Mouse (Mus musculus): ENCODE results near the gene Tarm1.

Gene Tarm1

GRCm38 (mm10) chr7:3502439-3502838, at the start of gene Tarm1:
Gene Tarm1 (minus strand): TSS chr7:3502624.
- no peak for DNase-seq

GRCm38 (mm10) chr7:3505913-3506312, 3.5 kb upstream of the Tarm1 start:
- DNase-seq, result no peak

GRCm38 (mm10) chr7:3500406-3500805, 2.0 kb downstream of the Tarm1 start:
- DNase-seq, result no peak

- no peak for DNase-seq
Measured at GRCm38 (mm10) chr7:3481948-3482608, 20.3 kb downstream of the Tarm1 start.

GRCm38 (mm10) chr7:3476728-3477127, 25.7 kb downstream of the Tarm1 start:
- no peak for DNase-seq

GRCm38 (mm10) chr7:3474291-3475080, 27.9 kb downstream of the Tarm1 start:
- no peak for DNase-seq

- DNase-seq, result no peak
Measured at GRCm38 (mm10) chr7:3472774-3473173, 29.6 kb downstream of the Tarm1 start.

- no peak for DNase-seq
Measured at GRCm38 (mm10) chr7:3468614-3469013, 33.8 kb downstream of the Tarm1 start.

- DNase-seq, result no peak
Measured at GRCm38 (mm10) chr7:3463306-3463705, 39.1 kb downstream of the Tarm1 start.

- DNase-seq, result no peak
Measured at GRCm38 (mm10) chr7:3460261-3460660, 42.2 kb downstream of the Tarm1 start.

- DNase-seq, result no peak
Measured at GRCm38 (mm10) chr7:3457841-3458217, 44.6 kb downstream of the Tarm1 start.

- no peak for DNase-seq
Measured at GRCm38 (mm10) chr7:3457111-3457840, 45.1 kb downstream of the Tarm1 start.

GRCm38 (mm10) chr7:3453486-3454183, 48.8 kb downstream of the Tarm1 start:
- no peak for DNase-seq

GRCm38 (mm10) chr7:3452821-3453485, 49.5 kb downstream of the Tarm1 start:
- DNase-seq, result no peak

GRCm38 (mm10) chr7:3451161-3451560, 51.3 kb downstream of the Tarm1 start:
- DNase-seq, result no peak

- no peak for DNase-seq
Measured at GRCm38 (mm10) chr7:3450671-3451070, 51.8 kb downstream of the Tarm1 start.

GRCm38 (mm10) chr7:3448737-3449454, 53.5 kb downstream of the Tarm1 start:
- DNase-seq, result peak; percentile 29 to 64

- no peak for DNase-seq
Measured at GRCm38 (mm10) chr7:3447026-3447425, 55.4 kb downstream of the Tarm1 start.

GRCm38 (mm10) chr7:3446584-3446983, 55.8 kb downstream of the Tarm1 start:
- DNase-seq, result peak in 1 of 2 experiments; percentile 3

- no peak for DNase-seq
Measured at GRCm38 (mm10) chr7:3444678-3445077, 57.7 kb downstream of the Tarm1 start.

- no peak for DNase-seq
Measured at GRCm38 (mm10) chr7:3442476-3443062, 59.9 kb downstream of the Tarm1 start.
